Mouse (Mus musculus) left cerebral cortex, postnatal 4 days (tissue): Measurements from ENCODE around the gene Msgn1. TPM values are rescaled to one million over a fixed set of nuclear protein-coding genes. Genes with fewer than 3 reads are reported as not detected.

Experiments used
- DNase-seq: peaks from one replicate; pipeline ENCODE4 v3.0.0-alpha.2; 2022
- intact Hi-C: fragments of 180-260 bp; cut with DNase I; formaldehyde crosslinking; loops from one replicate; pipeline ENCODE4 v1.15.1; 2025
- total RNA-seq, 2 experiments: library from RNA; stranded (reverse); gene quantifications; 2 replicates each; pipeline ENCODE4 v1.2.3; 2021

The Msgn1 gene
- total RNA-seq, 2 experiments from 2014 or later, result not detected

DNA sequence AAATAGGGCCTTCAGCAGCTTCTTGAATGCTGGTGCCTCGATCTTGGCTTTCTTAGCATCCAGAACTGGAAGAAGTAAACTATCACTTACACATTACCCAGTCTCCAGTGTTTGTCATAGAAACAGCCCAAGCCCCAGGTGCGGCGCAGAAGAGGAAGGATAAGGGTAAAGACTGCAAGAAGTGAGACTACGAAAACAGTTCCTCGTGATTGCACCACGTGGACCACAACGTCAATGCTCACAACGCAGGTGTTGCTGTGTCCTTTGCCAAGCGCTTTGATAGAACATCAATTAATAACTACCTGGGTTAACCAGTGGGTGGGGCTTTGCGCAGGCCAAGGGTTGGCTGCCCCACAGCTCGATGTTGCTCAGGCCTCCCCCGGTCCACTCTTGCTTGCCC is 8.1 kb downstream of the Msgn1 start:
- intact Hi-C loops, result no loop called here
- DNase-seq, result no peak

DNA sequence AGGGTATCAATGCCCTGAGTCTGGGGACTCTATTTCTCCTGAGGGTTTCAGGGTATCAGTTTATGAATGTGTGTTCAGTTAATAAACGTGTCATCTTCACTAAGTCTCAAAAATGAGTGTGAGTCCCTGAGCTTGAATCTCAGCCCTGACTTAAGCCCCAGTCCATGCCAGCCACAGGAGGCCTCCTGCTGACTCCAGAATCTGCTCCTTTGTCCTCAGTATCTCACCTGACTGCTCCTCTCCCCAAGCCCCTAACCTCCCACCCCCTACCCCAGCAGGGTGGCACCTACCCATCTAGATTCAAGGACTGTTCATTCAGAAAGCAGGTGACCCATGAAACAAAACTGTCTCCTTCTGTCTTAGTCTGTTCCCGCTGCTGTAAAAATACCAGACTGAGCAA is 10.2 kb downstream of the Msgn1 start:
- intact Hi-C loops, result loop anchor here (10.0 kb wide), 1 partner anchor 66 kb away; the partner anchor contains the start of genes Gen1 and Smc6
- no peak for DNase-seq

DNA sequence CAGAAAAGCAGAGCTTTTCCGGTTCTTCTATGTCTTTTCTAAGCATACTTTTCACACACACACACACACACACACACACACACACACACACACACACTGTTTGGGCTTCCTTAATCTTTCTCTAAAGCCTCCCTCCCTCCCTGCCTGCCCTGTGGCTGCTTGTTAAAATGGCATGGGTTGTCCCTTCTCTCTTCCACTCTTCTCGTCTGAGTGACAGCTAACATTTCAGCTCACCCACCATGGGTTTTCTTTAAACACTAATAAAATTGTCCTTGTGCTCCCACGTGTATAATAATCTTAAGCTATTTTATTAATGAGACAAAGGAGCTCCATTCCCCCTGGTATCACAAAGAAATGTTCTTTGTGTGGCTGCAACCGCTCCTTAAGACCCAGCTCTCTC is 10.7 kb downstream of the Msgn1 start:
- intact Hi-C loops, result loop anchor here (10.0 kb wide), 1 partner anchor 67 kb away; the partner anchor contains the start of genes Gen1 and Smc6
- DNase-seq, result no peak

DNA sequence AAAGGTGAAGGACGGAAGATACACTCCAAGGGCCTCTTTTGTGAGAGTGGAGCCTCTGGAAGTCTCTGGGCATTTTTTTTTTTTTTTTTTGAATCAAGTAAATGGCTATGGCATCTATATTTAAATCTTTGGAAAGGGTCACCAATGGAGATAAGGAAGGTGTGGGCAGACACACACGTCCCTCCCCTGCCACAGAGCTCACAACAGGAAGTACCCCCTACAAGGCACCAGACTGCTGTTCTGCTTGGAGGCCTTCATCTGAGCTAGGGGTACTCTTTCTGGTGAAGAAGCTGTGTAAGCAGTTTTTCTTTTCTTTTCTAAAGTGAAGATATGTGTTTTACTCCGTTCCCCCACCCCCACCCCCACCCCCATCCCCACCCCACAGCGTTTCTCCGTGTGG is 11.9 kb downstream of the Msgn1 start:
- no peak for DNase-seq
- intact Hi-C loops, result loop anchor here (10.0 kb wide), 1 partner anchor 68 kb away; the partner anchor contains the start of genes Gen1 and Smc6

DNA sequence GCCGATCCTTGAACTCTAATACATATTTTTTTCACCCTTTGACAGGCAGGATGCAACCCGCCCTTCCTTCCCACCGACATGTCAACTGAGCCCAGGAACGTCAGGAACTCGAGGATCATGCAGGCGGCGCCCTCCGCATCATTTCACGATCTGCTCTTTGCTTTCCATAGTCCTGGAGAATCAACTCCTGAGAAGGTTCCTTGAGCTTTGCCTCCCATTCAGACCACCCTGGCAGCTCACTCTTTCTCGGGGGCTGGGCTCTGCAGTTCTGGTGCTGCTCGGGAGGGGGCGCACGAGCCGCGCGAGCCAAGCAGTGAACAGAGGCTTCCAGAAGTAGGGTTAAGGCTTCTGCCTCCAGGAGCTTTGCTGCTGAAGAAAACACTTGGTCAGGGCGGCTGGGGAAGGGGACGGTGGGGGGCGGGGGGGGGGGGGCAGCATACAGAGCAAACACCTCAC is 12.6 kb downstream of the Msgn1 start:
- intact Hi-C loops, result loop anchor here (10.0 kb wide), 1 partner anchor 69 kb away; the partner anchor contains the start of genes Gen1 and Smc6

DNA sequence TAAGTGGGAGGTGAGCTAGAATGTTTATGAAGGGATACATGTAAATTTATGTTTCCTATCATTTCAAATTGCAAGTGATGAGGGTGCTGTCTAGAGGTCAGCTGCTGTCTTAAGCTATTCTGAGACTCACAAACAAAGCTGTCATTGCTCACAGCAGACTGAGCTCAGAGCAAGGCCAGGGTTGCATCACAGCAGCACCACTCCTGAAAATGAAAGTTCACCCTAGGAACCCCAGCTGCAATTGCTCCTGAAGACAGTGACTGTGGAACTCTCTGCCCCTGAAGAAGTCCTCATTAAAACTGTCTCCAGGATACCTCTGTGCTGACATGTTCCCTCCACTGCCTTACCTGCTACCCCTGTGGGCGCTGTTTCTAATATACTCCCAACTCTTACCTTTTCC is 13.7 kb downstream of the Msgn1 start:
- intact Hi-C loops, result loop anchor here (10.0 kb wide), 1 partner anchor 70 kb away; the partner anchor contains the start of genes Gen1 and Smc6
- DNase-seq, result no peak

More for the DNA sequence above, 12.6 kb downstream of the Msgn1 start:
- DNase-seq, result peak; percentile 63

DNA sequence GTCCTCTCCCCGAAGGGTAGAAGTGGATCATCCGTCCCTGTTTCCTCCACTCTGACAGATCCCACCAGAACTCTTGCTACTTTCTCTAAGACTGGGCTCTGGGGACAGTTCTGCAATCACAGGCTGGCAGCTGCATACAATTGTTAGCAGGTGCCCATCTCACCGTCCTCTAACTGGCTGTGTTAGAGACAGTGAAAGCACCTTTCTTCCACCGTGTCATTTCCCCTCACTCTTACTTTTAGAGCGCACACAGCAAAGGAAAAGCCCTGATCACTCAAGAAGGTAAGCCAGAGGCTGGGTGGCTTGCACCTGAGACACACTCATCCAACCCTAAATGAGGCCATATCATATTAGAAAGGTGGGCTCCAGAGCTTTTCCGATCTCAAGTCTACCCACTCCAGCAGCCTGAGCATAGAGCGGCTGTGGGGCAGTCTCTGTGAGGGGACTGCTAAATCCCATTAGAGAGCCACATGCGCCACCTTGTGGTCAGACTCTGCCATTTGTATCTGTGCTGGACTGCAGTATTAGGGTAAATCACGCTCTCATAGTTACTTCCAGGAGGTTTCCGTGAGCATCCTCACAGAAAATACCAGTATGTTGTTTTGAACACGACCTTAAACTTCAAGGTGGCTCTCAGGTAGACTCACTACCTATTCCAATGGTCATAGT is 30.2 kb downstream of the Msgn1 start:
- intact Hi-C loops, result loop anchor here (5.0 kb wide), 1 partner anchor 581 kb away; no protein-coding TSS in a partner anchor
- DNase-seq, result peak; percentile 93

DNA sequence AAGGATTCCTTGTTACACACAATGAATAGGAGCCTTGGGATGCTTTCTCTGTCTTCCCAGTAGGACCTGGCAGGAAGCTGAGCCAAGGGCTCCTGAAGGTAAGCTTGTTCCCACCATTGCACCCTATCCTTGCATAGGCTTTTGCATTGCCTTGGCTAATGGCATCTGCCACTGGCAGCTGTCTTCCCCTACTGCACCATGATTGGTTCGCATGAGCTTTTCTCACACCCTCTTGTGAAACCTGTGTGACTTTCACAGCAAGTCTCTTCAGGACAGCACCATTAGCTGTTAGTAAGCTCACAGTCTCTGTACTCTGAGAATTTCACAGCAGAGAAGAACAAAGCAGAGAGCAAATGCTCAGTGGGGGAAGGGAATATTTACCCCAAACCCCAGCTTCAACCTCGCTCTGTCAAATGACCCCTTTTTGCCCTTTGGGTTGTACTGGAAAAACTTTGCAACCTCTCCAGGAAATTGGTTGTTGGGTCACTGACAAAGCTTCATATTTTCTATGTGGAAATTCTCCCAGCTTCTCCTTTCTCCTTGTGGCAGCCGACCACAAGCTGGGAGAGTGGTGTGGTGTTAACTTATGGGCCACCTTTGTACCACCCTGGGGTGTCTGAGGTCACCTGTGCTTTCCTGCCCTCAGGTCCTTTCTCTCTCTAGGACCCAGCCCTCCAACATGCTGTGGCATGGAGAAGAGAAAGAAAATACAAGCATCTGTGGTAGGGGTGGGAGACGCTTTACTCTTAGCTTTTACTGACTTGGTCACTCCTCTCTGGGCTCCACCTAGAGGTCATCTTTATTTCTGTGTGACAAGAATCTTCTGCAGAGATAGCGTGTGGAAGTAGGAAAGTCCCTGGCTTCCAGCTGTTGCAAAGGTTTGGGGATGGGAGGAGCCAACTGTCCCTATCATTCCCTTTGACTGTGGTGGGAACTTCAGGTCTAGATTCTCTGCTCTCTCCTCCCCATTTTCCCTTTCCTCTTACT is 31.1 kb downstream of the Msgn1 start:
- DNase-seq, result no peak
- intact Hi-C loops, result loop anchor here (5.0 kb wide), 1 partner anchor 580 kb away; no protein-coding TSS in a partner anchor

DNA sequence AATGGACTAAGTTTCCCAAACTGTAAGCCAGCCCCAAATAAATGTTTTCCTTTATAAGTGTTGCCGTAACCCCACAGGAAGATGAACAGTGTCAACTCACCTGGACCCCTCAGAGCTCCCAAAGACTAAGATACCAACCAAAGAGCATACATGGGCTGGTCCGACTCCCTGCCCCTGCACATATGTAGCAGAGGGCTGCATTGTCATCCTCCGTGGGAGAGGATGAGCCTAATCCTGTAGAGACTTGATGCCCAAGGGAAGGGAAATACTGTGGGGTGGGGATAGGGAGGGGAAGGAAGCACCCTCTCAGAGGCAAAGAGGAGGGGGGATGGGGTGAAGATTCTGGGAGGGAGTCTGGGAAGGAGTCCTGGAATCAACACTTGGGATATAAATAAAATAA is 50.1 kb downstream of the Msgn1 start:
- intact Hi-C loops, result loop anchor here (10.0 kb wide), 1 partner anchor 354 kb away; no protein-coding TSS in a partner anchor
- DNase-seq, result no peak

Other genes starting within 250 kb of the Msgn1 start
- gene Kcns3, start 57.9 kb downstream of the Msgn1 start, total RNA-seq, result 1 to 10 TPM; 3.8 to 4.3 TPM
- gene Gen1, start 56.8 kb upstream of the Msgn1 start, total RNA-seq, result 1 to 10 TPM; 5.4 to 6.4 TPM
- 10 to 100 TPM; 41.1 to 43.1 TPM for gene Smc6, start 56.9 kb upstream of the Msgn1 start, total RNA-seq
- gene Vsnl1, start 227.6 kb upstream of the Msgn1 start, total RNA-seq, result 100 to 1,000 TPM; 184 to 192 TPM
- gene Rad51ap2, start 247.1 kb upstream of the Msgn1 start, total RNA-seq, result 1 to 10 TPM; 2.0 TPM